Mouse (Mus musculus) CH12.LX (cell line): ENCODE data around the gene Crybb1. TPM values are rescaled to one million over a fixed set of nuclear protein-coding genes. Genes with fewer than 3 reads are reported as not detected.

Experiments
- DNase-seq: peaks from one replicate; pipeline ENCODE4 v3.0.0-alpha.2; 2013; ENCODE audit errors: extremely low read depth
- H3K27ac ChIP-seq: 2 replicates; pipeline ENCODE4 v1.5.1; 2012; ENCODE audit warnings: low read depth, mild to moderate bottlenecking, control low read depth, moderate library complexity; ENCODE audit not compliant: insufficient read depth
- H3K27me3 ChIP-seq: replicated peaks from 2 replicates; pipeline ENCODE3; 2012; ENCODE audit warnings: inconsistent platforms
- H3K36me3 ChIP-seq, 2 experiments: replicated peaks in 1 of 2; 2 replicates each; pipeline versions ENCODE3 to v1.6.1; 2012; ENCODE audit warnings: inconsistent platforms in 1 of 2, low read length in 1 of 2, mild to moderate bottlenecking in 1 of 2, mixed read lengths in 1 of 2, moderate library complexity in 1 of 2; ENCODE audit not compliant: control insufficient read depth in 1 of 2, insufficient read depth in 1 of 2
- H3K4me1 ChIP-seq, 2 experiments: 2 replicates each; pipeline ENCODE4 v1.6.1; 2012; ENCODE audit warnings: inconsistent platforms in 1 of 2, moderate library complexity in 1 of 2; ENCODE audit not compliant: insufficient read depth in 2 of 2, control insufficient read depth in 1 of 2
- H3K4me2 ChIP-seq: 2 replicates; pipeline ENCODE4 v1.6.1; 2012; ENCODE audit warnings: low read depth, mild to moderate bottlenecking, control low read depth; ENCODE audit not compliant: poor library complexity, insufficient read depth, severe bottlenecking
- H3K4me3 ChIP-seq, 3 experiments: fragments of 150-350 bp in 1 of 3; sonication (generic) in 1 of 3; replicated peaks in 1 of 3; 2 replicates each; pipeline versions ENCODE3 to v1.5.1; 2011 to 2012; ENCODE audit warnings: low read depth in 2 of 3, low read length in 2 of 3, mild to moderate bottlenecking in 2 of 3, moderate library complexity in 2 of 3, control low read depth in 1 of 3, improper control_type of control experiment in 1 of 3, inconsistent platforms in 1 of 3, mixed read lengths in 1 of 3; ENCODE audit not compliant: poor library complexity in 1 of 3
- H3K79me2 ChIP-seq: replicated peaks from 2 replicates; pipeline ENCODE4 v1.6.1; 2012; ENCODE audit warnings: mild to moderate bottlenecking, moderate library complexity; ENCODE audit not compliant: control insufficient read depth, poor library complexity, insufficient read depth, severe bottlenecking; ENCODE audit errors: extremely low read depth
- H3K9ac ChIP-seq: 2 replicates; pipeline ENCODE4 v1.6.1; 2012; ENCODE audit warnings: low read depth, mild to moderate bottlenecking, control low read depth, moderate library complexity; ENCODE audit not compliant: insufficient read depth
- H3K9me3 ChIP-seq: replicated peaks from 2 replicates; pipeline ENCODE3; 2012; ENCODE audit warnings: low read length, inconsistent platforms, mixed read lengths
- BHLHE40 ChIP-seq: IDR thresholded peaks from 2 replicates; pipeline ENCODE4 v1.6.1; 2011; ENCODE audit warnings: mild to moderate bottlenecking, low read depth, low read length, improper control_type of control experiment
- CHD1 ChIP-seq: IDR thresholded peaks from 2 replicates; pipeline ENCODE4 v1.6.1; 2012; ENCODE audit warnings: low read depth, low read length, improper control_type of control experiment, inconsistent platforms
- CHD2 ChIP-seq: IDR thresholded peaks from 2 replicates; pipeline ENCODE4 v1.6.1; 2011; ENCODE audit warnings: low read length, improper control_type of control experiment
- CTCF ChIP-seq, 2 experiments: IDR thresholded peaks in 1 of 2; conservative IDR thresholded peaks in 1 of 2; 2 replicates each; pipeline ENCODE4 v1.5.1; 2011 to 2012; ENCODE audit warnings: low read depth in 2 of 2, low read length in 2 of 2, improper control_type of control experiment in 1 of 2, inconsistent platforms in 1 of 2, mild to moderate bottlenecking in 1 of 2, moderate library complexity in 1 of 2
- E2F4 ChIP-seq: IDR thresholded peaks from 2 replicates; pipeline ENCODE4 v1.6.1; 2011; ENCODE audit warnings: low read depth, low read length, improper control_type of control experiment; ENCODE audit not compliant: insufficient replicate concordance
- ELF1 ChIP-seq: IDR thresholded peaks from 2 replicates; pipeline ENCODE4 v1.6.1; 2014; ENCODE audit warnings: low read depth, mild to moderate bottlenecking, inconsistent platforms, low read length, improper control_type of control experiment
- EP300 ChIP-seq: IDR thresholded peaks from 2 replicates; pipeline ENCODE4 v1.6.1; 2011; ENCODE audit warnings: low read length, improper control_type of control experiment
- ETS1 ChIP-seq: conservative IDR thresholded peaks from 2 replicates; pipeline ENCODE4 v1.6.1; 2012; ENCODE audit warnings: low read depth, mild to moderate bottlenecking, inconsistent platforms, low read length, improper control_type of control experiment, moderate library complexity
- GABPA ChIP-seq: IDR thresholded peaks from 2 replicates; pipeline ENCODE4 v1.6.1; 2012; ENCODE audit warnings: low read depth, low read length, improper control_type of control experiment, inconsistent platforms; ENCODE audit not compliant: insufficient replicate concordance
- HCFC1 ChIP-seq: IDR thresholded peaks from 2 replicates; pipeline ENCODE4 v1.6.1; 2012; ENCODE audit warnings: low read depth, mild to moderate bottlenecking, inconsistent platforms, low read length, improper control_type of control experiment
- IRF4 ChIP-seq: IDR thresholded peaks from 2 replicates; pipeline ENCODE4 v1.6.1; 2014; ENCODE audit warnings: low read depth, mild to moderate bottlenecking, inconsistent platforms, low read length, improper control_type of control experiment
- JUN ChIP-seq: IDR thresholded peaks from 2 replicates; pipeline ENCODE4 v1.6.1; 2011; ENCODE audit warnings: low read depth, mild to moderate bottlenecking, low read length, improper control_type of control experiment, moderate library complexity; ENCODE audit not compliant: insufficient read depth
- JUND ChIP-seq: conservative IDR thresholded peaks from 2 replicates; pipeline ENCODE4 v1.6.1; 2011; ENCODE audit warnings: low read depth, low read length, improper control_type of control experiment
- KAT2A ChIP-seq: IDR thresholded peaks from 2 replicates; pipeline ENCODE4 v1.6.1; 2012; ENCODE audit warnings: low read length, improper control_type of control experiment, inconsistent platforms; ENCODE audit not compliant: insufficient replicate concordance
- MAFK ChIP-seq: IDR thresholded peaks from 2 replicates; pipeline ENCODE4 v1.6.1; 2011; ENCODE audit warnings: low read length, improper control_type of control experiment; ENCODE audit not compliant: insufficient replicate concordance
- MAX ChIP-seq: IDR thresholded peaks from 2 replicates; pipeline ENCODE4 v1.6.1; 2011; ENCODE audit warnings: low read length, improper control_type of control experiment
- MAZ ChIP-seq: IDR thresholded peaks from 2 replicates; pipeline ENCODE4 v1.6.1; 2012; ENCODE audit warnings: low read depth, mild to moderate bottlenecking, inconsistent platforms, low read length, improper control_type of control experiment, moderate library complexity
- MEF2A ChIP-seq: IDR thresholded peaks from 2 replicates; pipeline ENCODE4 v1.6.1; 2014; ENCODE audit warnings: low read depth, mild to moderate bottlenecking, inconsistent platforms, low read length, improper control_type of control experiment, borderline replicate concordance
- MXI1 ChIP-seq: IDR thresholded peaks from 2 replicates; pipeline ENCODE4 v1.6.1; 2011; ENCODE audit warnings: mild to moderate bottlenecking, low read depth, low read length, improper control_type of control experiment
- POLR2AphosphoS2 ChIP-seq: IDR thresholded peaks from 2 replicates; pipeline ENCODE4 v1.6.1; 2011; ENCODE audit warnings: low read depth, low read length, improper control_type of control experiment
- SIN3A ChIP-seq: IDR thresholded peaks from 2 replicates; pipeline ENCODE4 v1.6.1; 2012; ENCODE audit warnings: low read length, improper control_type of control experiment, inconsistent platforms
- TBP ChIP-seq: conservative IDR thresholded peaks from 2 replicates; pipeline ENCODE4 v1.6.1; 2011; ENCODE audit warnings: low read depth, low read length, improper control_type of control experiment
- TCF12 ChIP-seq: IDR thresholded peaks from 2 replicates; pipeline ENCODE4 v1.6.1; 2014; ENCODE audit warnings: low read depth, mild to moderate bottlenecking, inconsistent platforms, low read length, improper control_type of control experiment
- UBTF ChIP-seq: IDR thresholded peaks from 2 replicates; pipeline ENCODE4 v1.6.1; 2012; ENCODE audit warnings: low read depth, mild to moderate bottlenecking, inconsistent platforms, low read length, improper control_type of control experiment, moderate library complexity
- USF2 ChIP-seq: conservative IDR thresholded peaks from 2 replicates; pipeline ENCODE4 v1.6.1; 2011; ENCODE audit warnings: low read depth, low read length, improper control_type of control experiment
- ZC3H11A ChIP-seq: IDR thresholded peaks from 2 replicates; pipeline ENCODE4 v1.6.1; 2012; ENCODE audit warnings: low read depth, mild to moderate bottlenecking, inconsistent platforms, low read length, improper control_type of control experiment
- ZKSCAN1 ChIP-seq: IDR thresholded peaks from 2 replicates; pipeline ENCODE4 v1.6.1; 2012; ENCODE audit warnings: low read depth, inconsistent platforms, low read length, improper control_type of control experiment, borderline replicate concordance
- ZMIZ1 ChIP-seq: IDR thresholded peaks from 2 replicates; pipeline ENCODE4 v1.6.1; 2012; ENCODE audit warnings: low read depth, mild to moderate bottlenecking, inconsistent platforms, low read length, improper control_type of control experiment
- ZNF384 ChIP-seq: IDR thresholded peaks from 2 replicates; pipeline ENCODE4 v1.6.1; 2012; ENCODE audit warnings: low read depth, low read length, improper control_type of control experiment, inconsistent platforms
- dilution Hi-C: fragments of 300-500 bp; cut with MboI; formaldehyde crosslinking; loops from 2 replicates; pipeline ENCODE4 v1.14.3; 2020; ENCODE audit warnings: low sequenced_read_pairs; ENCODE audit not compliant: extremely low pct_unique_long_range_greater_than_20kb, extremely low pct_ligation_motif_present
- in situ Hi-C: fragments of 300-500 bp; cut with MboI; formaldehyde crosslinking; loops from 3 replicates; pipeline ENCODE4 v1.14.3; 2019; ENCODE audit warnings: low sequenced_read_pairs, low pct_ligation_motif_present, low pct_unique_long_range_greater_than_20kb, mixed read lengths
- polyA plus RNA-seq: library from polyadenylated mRNA; unstranded; fragments of >175 nt; gene quantifications from 2 replicates; pipeline ENCODE4 v1.2.1, GENCODE M21; 2012; ENCODE audit warnings: low read depth; ENCODE audit not compliant: insufficient read length
- total RNA-seq, 2 experiments: library from RNA; depleted of rRNA; stranded (reverse); fragments of 300-350 nt in 1 of 2; fragments of >200 nt in 1 of 2; gene quantifications; 2 replicates each; pipeline ENCODE4 v1.2.3; 2012 to 2014

Crybb1 gene
- total and polyA plus RNA-seq, 3 experiments, result not detected

DNA sequence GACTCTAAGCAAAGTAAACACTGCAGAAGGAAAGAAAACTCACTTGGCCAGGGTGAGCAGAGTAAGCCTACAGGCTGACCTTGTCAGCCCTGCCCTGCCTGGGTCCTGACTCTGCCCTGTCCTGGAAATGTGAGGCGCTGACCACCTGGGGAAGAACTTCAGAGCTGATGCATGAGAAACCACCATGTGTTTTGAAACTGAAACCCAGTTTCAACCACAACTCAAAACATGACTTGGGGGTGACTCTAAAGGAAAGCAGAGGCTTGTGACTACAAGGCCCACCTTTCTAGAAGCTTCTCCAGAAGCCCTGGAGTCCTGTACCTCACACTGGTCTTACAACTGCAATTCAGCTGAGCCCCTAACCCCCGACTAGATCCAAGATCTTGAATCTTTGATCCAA lies 17.3 kb downstream of the Crybb1 start (continued):
- TF ChIP-seq USF2 (no peak), ZC3H11A (no peak), EP300 (peak; percentile 98), MXI1 (peak; percentile 64; the same call in 1 of the 2 replicates), CTCF (conservative IDR thresholded peaks at IDR 0.05 in 1 of 2, IDR thresholded peaks at IDR 0.05 in 1 of 2; ENCODE audit: low read depth in 2 of 2, low read length in 2 of 2) (no peak), CHD2 (peak; percentile 71; the same call in 1 of the 2 replicates), GABPA (no peak), TBP (no peak)

GRCm38 (mm10) chr5:112273746-112274463 lies 18.3 kb downstream of the Crybb1 start:
- in situ Hi-C loops, result loop anchor here (10.0 kb wide), 1 partner anchor 51 kb away; the partner anchor contains the start of gene Tfip11
- DNase-seq, result peak; percentile 81
- peak overlapping the region; percentile 6; the same call in 1 of the 2 replicates for H3K27ac ChIP-seq

More at GRCm38 (mm10) chr5:112273746-112274463, 18.3 kb downstream of the Crybb1 start:
- Histone ChIP-seq H3K9me3 (no peaks in the 10 kb centered on the region), H3K4me1 (peaks cover 36 to 86% of the 10 kb centered on the region in 2 experiments), H3K79me2 (0 out of 2 replicates have a peak, but pooled peaks cover 6% of the 10 kb centered on the region), H3K27me3 (peaks cover 16% of the 10 kb centered on the region), H3K4me2 (peak overlapping the region; percentile 37; the same call in 1 of the 2 replicates), H3K9ac (no peak overlapping the region), H3K4me3 (peak overlapping the region in 1 of 3 experiments; percentile 7), H3K36me3 (peaks cover 0 to 2% of the 10 kb centered on the region in 2 experiments)
- TF ChIP-seq ZMIZ1 (no peak), ZNF384 (no peak), HCFC1 (no peak), ZKSCAN1 (no peak), GABPA (no peak), UBTF (no peak), ZC3H11A (no peak), EP300 (peak; percentile 78), USF2 (no peak), IRF4 (peak; percentile 30; the same call in 1 of the 2 replicates), JUN (peak; percentile 58), E2F4 (no peak), MXI1 (peak; percentile 59; the same call in 1 of the 2 replicates), CTCF (conservative IDR thresholded peaks at IDR 0.05 in 1 of 2, IDR thresholded peaks at IDR 0.05 in 1 of 2; ENCODE audit: low read depth in 2 of 2, low read length in 2 of 2) (no peak), TCF12 (peak; percentile 29), JUND (peak; percentile 81), MEF2A (peak; percentile 80), CHD1 (no peak), SIN3A (peak; percentile 22; the same call in 1 of the 2 replicates), ELF1 (0 out of 2 replicates have a peak, but pooled peaks have one; percentile 5), BHLHE40 (peak; percentile 66), MAZ (peak; percentile 18; the same call in 1 of the 2 replicates), KAT2A (no peak), MAX (0 out of 2 replicates have a peak, but pooled peaks have one; percentile 15), MAFK (0 out of 2 replicates have a peak, but pooled peaks have one; percentile 33), ETS1 (peak; percentile 72; the same call in 1 of the 2 replicates), POLR2AphosphoS2 (no peak)
- dilution Hi-C loops, result no loop called here
